Mouse (Mus musculus): ENCODE measurements around the gene Akap12. TPM values are rescaled to one million over a fixed set of nuclear protein-coding genes. Genes with fewer than 3 reads are reported as not detected.

Gene Akap12
- polyA plus RNA-seq, 1 experiment from 2014 or later, result 31.9 TPM

GRCm38 (mm10) chr10:4334039-4334683 is 68.0 kb downstream of the Akap12 start:
- Histone ChIP-seq H3K4me1 (ENCODE audit: control insufficient read depth, insufficient read depth, low read length) (peaks cover 8% of the 10 kb centered on the region), H3K9ac (replicated peaks; ENCODE audit: low read length) (peak overlapping the region; percentile 20; the same call in 1 of the 2 replicates), H3K36me3 (ENCODE audit: control insufficient read depth, insufficient read depth, low read length) (no peaks in the 10 kb centered on the region), H3K27ac (replicated peaks; ENCODE audit: low read depth, low read length) (no peak overlapping the region), H3K4me3 (replicated peaks; ENCODE audit: low read depth, low read length) (peak overlapping the region; percentile 28), H3K9me3 (ENCODE audit: control insufficient read depth, low read length) (no peaks in the 10 kb centered on the region), H3K4me2 (ENCODE audit: low read length) (peak overlapping the region; percentile 61), H3K27me3 (ENCODE audit: control insufficient read depth, insufficient read depth, low read length) (no peaks in the 10 kb centered on the region)
- DNase-seq, result peak; percentile 65
- peak; percentile 75 for ATAC-seq (ENCODE audit: low FRiP score, low TSS enrichment)
- WGBS, result 10% methylated on average over 27 of the region's 27 CpGs

- ATAC-seq (ENCODE audit: low FRiP score, low TSS enrichment) (no peak), DNase-seq (peak; percentile 40)
- Histone ChIP-seq H3K4me1 (ENCODE audit: control insufficient read depth, insufficient read depth, low read length) (peaks cover 8% of the 10 kb centered on the region), H3K36me3 (ENCODE audit: control insufficient read depth, insufficient read depth, low read length) (no peaks in the 10 kb centered on the region), H3K4me3 (replicated peaks; ENCODE audit: low read depth, low read length) (no peak overlapping the region), H3K27me3 (ENCODE audit: control insufficient read depth, insufficient read depth, low read length) (no peaks in the 10 kb centered on the region), H3K9me3 (ENCODE audit: control insufficient read depth, low read length) (no peaks in the 10 kb centered on the region), H3K4me2 (ENCODE audit: low read length) (no peak overlapping the region), H3K9ac (replicated peaks; ENCODE audit: low read length) (no peak overlapping the region), H3K27ac (replicated peaks; ENCODE audit: low read depth, low read length) (no peak overlapping the region)
- WGBS, result 55% methylated on average over 15 of the region's 15 CpGs
These were observed 72.8 kb downstream of the Akap12 start for GRCm38 (mm10) chr10:4338863-4339461.

GRCm38 (mm10) chr10:4341430-4341829 is 75.2 kb downstream of the Akap12 start:
- no peak overlapping the region for H3K4me3 ChIP-seq (replicated peaks; ENCODE audit: low read depth, low read length)
- H3K4me1 ChIP-seq (ENCODE audit: control insufficient read depth, insufficient read depth, low read length), result no peaks in the 10 kb centered on the region
- 28% methylated on average over 2 of the region's 2 CpGs for whole genome bisulfite sequencing
- H3K4me2 ChIP-seq (ENCODE audit: low read length), result no peak overlapping the region
- no peaks in the 10 kb centered on the region for H3K36me3 ChIP-seq (ENCODE audit: control insufficient read depth, insufficient read depth, low read length)
- ATAC-seq (ENCODE audit: low FRiP score, low TSS enrichment) (no peak), DNase-seq (peak; percentile 47)
- H3K27me3 ChIP-seq (ENCODE audit: control insufficient read depth, insufficient read depth, low read length), result no peaks in the 10 kb centered on the region
- no peak overlapping the region for H3K9ac ChIP-seq (replicated peaks; ENCODE audit: low read length)
- H3K9me3 ChIP-seq (ENCODE audit: control insufficient read depth, low read length), result no peaks in the 10 kb centered on the region
- no peak overlapping the region for H3K27ac ChIP-seq (replicated peaks; ENCODE audit: low read depth, low read length)

GRCm38 (mm10) chr10:4346489-4347135 is 80.4 kb downstream of the Akap12 start:
- DNase-seq (peak; percentile 91), ATAC-seq (ENCODE audit: low FRiP score, low TSS enrichment) (peak; percentile 87)
- H3K27ac ChIP-seq (replicated peaks; ENCODE audit: low read depth, low read length), result no peak overlapping the region
- H3K4me3 ChIP-seq (replicated peaks; ENCODE audit: low read depth, low read length), result peak overlapping the region; percentile 19
- H3K27me3 ChIP-seq (ENCODE audit: control insufficient read depth, insufficient read depth, low read length), result no peaks in the 10 kb centered on the region
- H3K36me3 ChIP-seq (ENCODE audit: control insufficient read depth, insufficient read depth, low read length), result no peaks in the 10 kb centered on the region
- H3K4me2 ChIP-seq (ENCODE audit: low read length), result peak overlapping the region; percentile 55
- no peaks in the 10 kb centered on the region for H3K9me3 ChIP-seq (ENCODE audit: control insufficient read depth, low read length)
- H3K4me1 ChIP-seq (ENCODE audit: control insufficient read depth, insufficient read depth, low read length), result peaks cover 4% of the 10 kb centered on the region; the same call in 1 of the 2 replicates
- WGBS, result 8% methylated on average over 28 of the region's 28 CpGs
- no peak overlapping the region for H3K9ac ChIP-seq (replicated peaks; ENCODE audit: low read length)

- ATAC-seq (ENCODE audit: low FRiP score, low TSS enrichment) (peak; percentile 68), DNase-seq (no peak)
- H3K36me3 ChIP-seq (ENCODE audit: control insufficient read depth, insufficient read depth, low read length), result no peaks in the 10 kb centered on the region
- H3K27ac ChIP-seq (replicated peaks; ENCODE audit: low read depth, low read length), result no peak overlapping the region
- peaks cover 4% of the 10 kb centered on the region; the same call in 1 of the 2 replicates for H3K4me1 ChIP-seq (ENCODE audit: control insufficient read depth, insufficient read depth, low read length)
- H3K9me3 ChIP-seq (ENCODE audit: control insufficient read depth, low read length), result no peaks in the 10 kb centered on the region
- H3K27me3 ChIP-seq (ENCODE audit: control insufficient read depth, insufficient read depth, low read length), result no peaks in the 10 kb centered on the region
- H3K9ac ChIP-seq (replicated peaks; ENCODE audit: low read length), result no peak overlapping the region
- 82% methylated on average over 4 of the region's 4 CpGs for WGBS
- H3K4me2 ChIP-seq (ENCODE audit: low read length), result peak overlapping the region; percentile 55
- no peak overlapping the region for H3K4me3 ChIP-seq (replicated peaks; ENCODE audit: low read depth, low read length)
These were observed 80.9 kb downstream of the Akap12 start for GRCm38 (mm10) chr10:4347136-4347492.

GRCm38 (mm10) chr10:4347591-4347990 is 81.4 kb downstream of the Akap12 start:
- WGBS, result 95% methylated on average over 14 of the region's 14 CpGs
- no peak for DNase-seq
- no peaks in the 10 kb centered on the region for H3K9me3 ChIP-seq (ENCODE audit: control insufficient read depth, low read length)
- no peak overlapping the region for H3K4me2 ChIP-seq (ENCODE audit: low read length)
- no peaks in the 10 kb centered on the region for H3K36me3 ChIP-seq (ENCODE audit: control insufficient read depth, insufficient read depth, low read length)
- no peaks in the 10 kb centered on the region for H3K27me3 ChIP-seq (ENCODE audit: control insufficient read depth, insufficient read depth, low read length)
- no peak for ATAC-seq (ENCODE audit: low FRiP score, low TSS enrichment)
- no peak overlapping the region for H3K9ac ChIP-seq (replicated peaks; ENCODE audit: low read length)
- H3K4me3 ChIP-seq (replicated peaks; ENCODE audit: low read depth, low read length), result no peak overlapping the region
- H3K27ac ChIP-seq (replicated peaks; ENCODE audit: low read depth, low read length), result no peak overlapping the region
- peaks cover 4% of the 10 kb centered on the region; the same call in 1 of the 2 replicates for H3K4me1 ChIP-seq (ENCODE audit: control insufficient read depth, insufficient read depth, low read length)

- Histone ChIP-seq H3K4me1 (ENCODE audit: control insufficient read depth, insufficient read depth, low read length) (no peaks in the 10 kb centered on the region), H3K4me2 (ENCODE audit: low read length) (no peak overlapping the region), H3K4me3 (replicated peaks; ENCODE audit: low read depth, low read length) (no peak overlapping the region), H3K9me3 (ENCODE audit: control insufficient read depth, low read length) (no peaks in the 10 kb centered on the region), H3K36me3 (ENCODE audit: control insufficient read depth, insufficient read depth, low read length) (peaks cover 19% of the 10 kb centered on the region; the same call in 1 of the 2 replicates), H3K27ac (replicated peaks; ENCODE audit: low read depth, low read length) (no peak overlapping the region), H3K9ac (replicated peaks; ENCODE audit: low read length) (no peak overlapping the region), H3K27me3 (ENCODE audit: control insufficient read depth, insufficient read depth, low read length) (no peaks in the 10 kb centered on the region)
- ATAC-seq (ENCODE audit: low FRiP score, low TSS enrichment), result no peak
- 93% methylated on average over 38 of the region's 38 CpGs for WGBS
- DNase-seq, result no peak
These were observed 88.4 kb downstream of the Akap12 start for GRCm38 (mm10) chr10:4354371-4355260.

- no peak for ATAC-seq (ENCODE audit: low FRiP score, low TSS enrichment)
- no peak overlapping the region for H3K9ac ChIP-seq (replicated peaks; ENCODE audit: low read length)
- peaks cover 19% of the 10 kb centered on the region; the same call in 1 of the 2 replicates for H3K36me3 ChIP-seq (ENCODE audit: control insufficient read depth, insufficient read depth, low read length)
- H3K27ac ChIP-seq (replicated peaks; ENCODE audit: low read depth, low read length), result no peak overlapping the region
- no peaks in the 10 kb centered on the region for H3K9me3 ChIP-seq (ENCODE audit: control insufficient read depth, low read length)
- no peak overlapping the region for H3K4me3 ChIP-seq (replicated peaks; ENCODE audit: low read depth, low read length)
- no peak overlapping the region for H3K4me2 ChIP-seq (ENCODE audit: low read length)
- no peaks in the 10 kb centered on the region for H3K27me3 ChIP-seq (ENCODE audit: control insufficient read depth, insufficient read depth, low read length)
- 90% methylated on average over 19 of the region's 19 CpGs for WGBS
- no peaks in the 10 kb centered on the region for H3K4me1 ChIP-seq (ENCODE audit: control insufficient read depth, insufficient read depth, low read length)
- DNase-seq, result no peak
These were observed 89.8 kb downstream of the Akap12 start for GRCm38 (mm10) chr10:4355882-4356451.

Measured in midbrain, embryonic 14.5 days (tissue).